Mouse (Mus musculus): ENCODE measurements around the gene Rph3al. TPM values are rescaled to one million over a fixed set of nuclear protein-coding genes. Genes with fewer than 3 reads are reported as not detected.

Rph3al gene
- polyA plus RNA-seq, 1 experiment from 2014 or later, result 1.9 TPM

DNA sequence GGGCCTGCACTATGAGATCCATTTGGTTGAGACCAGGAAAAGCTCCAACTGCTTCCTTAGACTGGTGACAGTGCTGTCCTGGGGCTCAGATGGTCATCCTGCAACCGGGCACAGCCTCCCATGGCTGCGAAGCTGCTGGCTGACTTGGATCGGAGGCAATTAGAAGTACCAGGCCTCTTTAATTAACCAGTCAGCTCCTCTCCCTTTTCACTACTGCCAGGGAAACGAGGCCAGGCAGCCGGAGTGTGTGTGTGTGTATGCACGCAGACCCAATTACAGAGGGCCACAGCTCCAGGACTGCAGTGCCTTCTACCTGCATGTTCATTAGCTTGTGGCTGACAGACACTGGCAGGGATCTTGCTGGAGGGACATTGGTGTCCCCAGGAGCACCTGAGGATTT lies 36.9 kb downstream of the Rph3al start:
- Histone ChIP-seq H3K4me1 (replicated peaks) (peaks cover 27% of the 10 kb centered on the region), H3K4me3 (replicated peaks) (no peak overlapping the region), H3K9me3 (no peaks in the 10 kb centered on the region), H3K27ac (0 out of 2 replicates have a peak overlapping the region, but pooled peaks have one; percentile 3), H3K36me3 (no peaks in the 10 kb centered on the region), H3K9ac (replicated peaks) (peak overlapping the region; percentile 32), H3K4me2 (replicated peaks) (no peak overlapping the region), H3K27me3 (peaks cover 1% of the 10 kb centered on the region; the same call in 1 of the 2 replicates)
- ATAC-seq, result peak; percentile 43; the same call in 1 of the 2 replicates
- WGBS, result 49% methylated on average over 6 of the region's 6 CpGs

- Histone ChIP-seq H3K9me3 (no peaks in the 10 kb centered on the region), H3K4me1 (replicated peaks) (peaks cover 29% of the 10 kb centered on the region), H3K27ac (peak overlapping the region; percentile 35; the same call in 1 of the 2 replicates), H3K9ac (replicated peaks) (0 out of 2 replicates have a peak overlapping the region, but pooled peaks have one; percentile 14), H3K27me3 (no peaks in the 10 kb centered on the region; the same call in 1 of the 2 replicates), H3K4me3 (replicated peaks) (no peak overlapping the region), H3K4me2 (replicated peaks) (no peak overlapping the region), H3K36me3 (no peaks in the 10 kb centered on the region)
- WGBS, result 36% methylated on average over 9 of the region's 9 CpGs
- 0 out of 2 replicates have a peak, but pooled peaks have one; percentile 9 for ATAC-seq
Measured at GRCm38 (mm10) chr11:75899676-75900075, 38.6 kb downstream of the Rph3al start.

GRCm38 (mm10) chr11:75898532-75898931 lies 39.7 kb downstream of the Rph3al start:
- no peak overlapping the region for H3K4me2 ChIP-seq (replicated peaks)
- H3K9me3 ChIP-seq, result no peaks in the 10 kb centered on the region
- H3K27me3 ChIP-seq, result no peaks in the 10 kb centered on the region; the same call in 1 of the 2 replicates
- H3K9ac ChIP-seq (replicated peaks), result no peak overlapping the region
- H3K4me3 ChIP-seq (replicated peaks), result no peak overlapping the region
- peaks cover 32% of the 10 kb centered on the region for H3K4me1 ChIP-seq (replicated peaks)
- 88% methylated on average over 9 of the region's 9 CpGs for WGBS
- H3K36me3 ChIP-seq, result no peaks in the 10 kb centered on the region
- ATAC-seq, result no peak
- no peak overlapping the region for H3K27ac ChIP-seq

- 81% methylated on average over 12 of the region's 12 CpGs for whole genome bisulfite sequencing
- no peaks in the 10 kb centered on the region for H3K36me3 ChIP-seq
- peak; percentile 37; the same call in 1 of the 2 replicates for ATAC-seq
Measured at GRCm38 (mm10) chr11:75894791-75895420, 43.3 kb downstream of the Rph3al start.

DNA sequence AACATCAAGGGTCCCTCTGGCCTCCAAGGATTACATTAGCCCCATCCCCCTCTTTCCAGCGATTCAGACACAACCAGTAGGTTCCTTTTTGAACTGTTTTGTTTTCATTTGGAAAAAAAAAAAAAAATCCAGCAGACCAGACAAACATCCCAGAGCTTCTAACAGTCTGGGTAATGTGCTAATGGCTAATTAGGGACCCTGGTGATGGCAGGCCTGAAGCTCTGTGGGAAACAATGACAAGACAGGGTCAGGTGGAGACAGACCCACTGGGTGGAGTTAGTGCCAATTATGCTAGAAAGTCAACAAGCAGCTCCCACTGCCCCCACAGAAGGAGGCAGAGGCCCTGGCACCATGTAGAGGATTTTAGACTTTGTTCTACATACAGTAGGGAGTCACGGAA lies 44.3 kb downstream of the Rph3al start:
- no peaks in the 10 kb centered on the region; the same call in 1 of the 2 replicates for H3K27me3 ChIP-seq
- H3K9me3 ChIP-seq, result no peaks in the 10 kb centered on the region
- WGBS, result 68% methylated on average over 2 of the region's 2 CpGs
- 0 out of 2 replicates have a peak overlapping the region, but pooled peaks have one; percentile 39 for H3K27ac ChIP-seq
- no peak for ATAC-seq
- H3K4me2 ChIP-seq (replicated peaks), result no peak overlapping the region
- H3K4me3 ChIP-seq (replicated peaks), result no peak overlapping the region
- no peaks in the 10 kb centered on the region for H3K36me3 ChIP-seq
- no peak overlapping the region for H3K9ac ChIP-seq (replicated peaks)
- H3K4me1 ChIP-seq (replicated peaks), result peaks cover 13% of the 10 kb centered on the region

More at GRCm38 (mm10) chr11:75894791-75895420, 43.3 kb downstream of the Rph3al start:
- Histone ChIP-seq H3K4me1 (replicated peaks) (peaks cover 21% of the 10 kb centered on the region), H3K4me3 (replicated peaks) (no peak overlapping the region), H3K9ac (replicated peaks) (no peak overlapping the region), H3K27me3 (no peaks in the 10 kb centered on the region; the same call in 1 of the 2 replicates), H3K4me2 (replicated peaks) (no peak overlapping the region), H3K27ac (0 out of 2 replicates have a peak overlapping the region, but pooled peaks have one; percentile 39), H3K9me3 (no peaks in the 10 kb centered on the region)

DNA sequence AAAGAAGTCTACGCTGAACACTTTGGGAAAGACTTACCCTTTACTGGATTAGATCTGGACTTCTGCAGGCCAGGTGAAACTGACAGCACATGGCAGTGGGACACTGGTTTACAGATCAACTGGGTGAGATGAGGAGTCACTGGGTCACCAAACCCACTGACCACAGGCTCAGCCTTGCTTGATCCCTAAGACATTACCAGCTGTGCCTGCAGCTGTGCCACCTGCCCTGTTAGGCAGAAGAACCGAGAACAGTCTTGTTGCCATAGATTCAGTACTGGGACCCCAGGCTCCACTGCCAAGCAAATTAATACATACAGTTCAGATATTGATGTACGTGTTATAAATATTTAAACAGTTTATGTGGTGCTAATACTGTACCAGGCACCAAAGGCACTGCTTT lies 50.9 kb downstream of the Rph3al start:
- peaks cover 4% of the 10 kb centered on the region; the same call in 1 of the 2 replicates for H3K4me1 ChIP-seq (replicated peaks)
- H3K27ac ChIP-seq, result 0 out of 2 replicates have a peak overlapping the region, but pooled peaks have one; percentile 19
- H3K27me3 ChIP-seq, result no peaks in the 10 kb centered on the region
- no peak overlapping the region for H3K4me2 ChIP-seq (replicated peaks)
- no peak overlapping the region for H3K4me3 ChIP-seq (replicated peaks)
- WGBS, result 81% methylated on average over 3 of the region's 3 CpGs
- H3K9ac ChIP-seq (replicated peaks), result no peak overlapping the region
- no peaks in the 10 kb centered on the region for H3K36me3 ChIP-seq
- ATAC-seq, result peak; percentile 40; the same call in 1 of the 2 replicates
- no peaks in the 10 kb centered on the region for H3K9me3 ChIP-seq

- H3K9me3 ChIP-seq, result no peaks in the 10 kb centered on the region
- H3K36me3 ChIP-seq, result no peaks in the 10 kb centered on the region
- no peaks in the 10 kb centered on the region for H3K27me3 ChIP-seq
- H3K27ac ChIP-seq, result no peak overlapping the region
- no peak overlapping the region for H3K4me3 ChIP-seq (replicated peaks)
- H3K9ac ChIP-seq (replicated peaks), result no peak overlapping the region
- no peak for ATAC-seq
- H3K4me1 ChIP-seq (replicated peaks), result peaks cover 9% of the 10 kb centered on the region
- H3K4me2 ChIP-seq (replicated peaks), result no peak overlapping the region
- WGBS, result 95% methylated on average over 3 of the region's 3 CpGs
Measured at GRCm38 (mm10) chr11:75881234-75881633, 57.0 kb downstream of the Rph3al start.

DNA sequence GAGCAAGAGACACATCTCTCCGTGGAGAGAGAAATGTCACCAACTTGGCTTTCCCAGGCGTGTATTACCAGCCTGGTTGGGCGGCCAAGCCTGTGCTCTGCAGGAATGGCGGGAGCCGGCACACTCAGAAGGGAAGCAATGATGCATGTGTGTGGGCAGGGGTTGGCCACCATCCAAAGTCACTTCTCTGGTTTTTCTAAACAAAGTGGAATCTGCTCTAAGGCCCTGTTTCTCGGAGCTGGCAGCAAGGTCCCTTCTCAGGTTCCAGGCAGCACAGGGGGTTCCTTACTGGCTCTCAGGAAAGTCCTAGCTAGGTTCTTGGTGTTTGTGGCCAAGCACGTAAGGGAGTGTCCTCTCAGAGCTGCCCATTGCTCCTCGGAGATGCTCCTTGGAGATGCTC lies 58.2 kb downstream of the Rph3al start:
- no peak overlapping the region for H3K4me2 ChIP-seq (replicated peaks)
- 72% methylated on average over 8 of the region's 8 CpGs for whole genome bisulfite sequencing
- no peak overlapping the region for H3K27ac ChIP-seq
- no peaks in the 10 kb centered on the region for H3K36me3 ChIP-seq
- ATAC-seq, result no peak
- H3K27me3 ChIP-seq, result no peaks in the 10 kb centered on the region
- no peaks in the 10 kb centered on the region for H3K9me3 ChIP-seq
- no peak overlapping the region for H3K4me3 ChIP-seq (replicated peaks)
- no peak overlapping the region for H3K9ac ChIP-seq (replicated peaks)
- H3K4me1 ChIP-seq (replicated peaks), result peaks cover 13% of the 10 kb centered on the region

DNA sequence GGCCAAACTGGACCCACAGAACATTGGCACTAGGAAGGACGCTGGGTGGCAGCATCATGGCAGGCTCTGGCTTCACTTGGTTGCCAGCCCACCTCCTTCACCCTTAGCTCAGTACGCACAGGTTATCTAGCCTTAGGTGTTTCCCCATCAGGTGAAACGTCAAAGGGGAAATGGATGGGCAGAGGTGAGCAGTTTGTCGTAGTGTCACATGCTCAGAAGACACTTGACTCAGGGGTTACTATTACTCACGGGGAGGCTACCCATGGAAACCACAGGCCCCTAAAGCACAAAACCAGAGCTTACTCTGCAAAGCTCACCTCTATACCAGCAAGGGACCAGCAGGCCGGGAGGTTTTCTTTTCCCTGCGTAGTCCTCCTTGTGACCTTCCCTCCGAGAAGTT lies 59.8 kb downstream of the Rph3al start:
- no peaks in the 10 kb centered on the region for H3K27me3 ChIP-seq
- H3K36me3 ChIP-seq, result no peaks in the 10 kb centered on the region
- no peak for ATAC-seq
- no peak overlapping the region for H3K4me2 ChIP-seq (replicated peaks)
- 91% methylated on average over 8 of the region's 8 CpGs for WGBS
- H3K9ac ChIP-seq (replicated peaks), result no peak overlapping the region
- no peak overlapping the region for H3K27ac ChIP-seq
- no peak overlapping the region for H3K4me3 ChIP-seq (replicated peaks)
- no peaks in the 10 kb centered on the region for H3K9me3 ChIP-seq
- H3K4me1 ChIP-seq (replicated peaks), result peaks cover 13% of the 10 kb centered on the region

GRCm38 (mm10) chr11:75876043-75876780 lies 62.0 kb downstream of the Rph3al start:
- Histone ChIP-seq H3K4me3 (replicated peaks) (no peak overlapping the region), H3K4me1 (replicated peaks) (peaks cover 16% of the 10 kb centered on the region), H3K9ac (replicated peaks) (no peak overlapping the region), H3K27ac (no peak overlapping the region), H3K36me3 (no peaks in the 10 kb centered on the region), H3K9me3 (no peaks in the 10 kb centered on the region), H3K27me3 (no peaks in the 10 kb centered on the region), H3K4me2 (replicated peaks) (no peak overlapping the region)
- 0 out of 2 replicates have a peak, but pooled peaks have one; percentile 48 for ATAC-seq
- WGBS, result 52% methylated on average over 15 of the region's 15 CpGs

GRCm38 (mm10) chr11:75871688-75872087 lies 66.5 kb downstream of the Rph3al start:
- H3K9ac ChIP-seq (replicated peaks), result no peak overlapping the region
- H3K27me3 ChIP-seq, result no peaks in the 10 kb centered on the region
- WGBS, result 89% methylated on average over 1 of the region's 1 CpGs
- H3K4me3 ChIP-seq (replicated peaks), result no peak overlapping the region
- peaks cover 32% of the 10 kb centered on the region for H3K4me1 ChIP-seq (replicated peaks)
- no peak for ATAC-seq
- no peak overlapping the region for H3K4me2 ChIP-seq (replicated peaks)
- H3K27ac ChIP-seq, result no peak overlapping the region
- no peaks in the 10 kb centered on the region for H3K36me3 ChIP-seq
- no peaks in the 10 kb centered on the region for H3K9me3 ChIP-seq

GRCm38 (mm10) chr11:75870947-75871346 lies 67.3 kb downstream of the Rph3al start:
- Histone ChIP-seq H3K4me3 (replicated peaks) (no peak overlapping the region), H3K4me1 (replicated peaks) (peaks cover 30% of the 10 kb centered on the region), H3K27me3 (no peaks in the 10 kb centered on the region), H3K27ac (peak overlapping the region; percentile 40; the same call in 1 of the 2 replicates), H3K9me3 (no peaks in the 10 kb centered on the region), H3K4me2 (replicated peaks) (no peak overlapping the region), H3K36me3 (no peaks in the 10 kb centered on the region), H3K9ac (replicated peaks) (no peak overlapping the region)
- WGBS, result 34% methylated on average over 4 of the region's 4 CpGs
- ATAC-seq, result no peak

All from midbrain, embryonic 13.5 days (tissue).